Mouse (Mus musculus) T-helper 1 cell (primary cell): ENCODE data around the gene Ctnna3.
"Not testable (repeated sequence)": the region's sequence is repeated elsewhere in the genome, so short reads cannot be mapped to it uniquely, and the experiment has no call there.

Experiments
- in situ Hi-C: fragments of 300-600 bp; cut with MboI, MseI; formaldehyde crosslinking; loops from one replicate; pipeline ENCODE4 v1.15.1; 2025; ENCODE audit warnings: high pct_unique_total_duplicates

The Ctnna3 gene

DNA sequence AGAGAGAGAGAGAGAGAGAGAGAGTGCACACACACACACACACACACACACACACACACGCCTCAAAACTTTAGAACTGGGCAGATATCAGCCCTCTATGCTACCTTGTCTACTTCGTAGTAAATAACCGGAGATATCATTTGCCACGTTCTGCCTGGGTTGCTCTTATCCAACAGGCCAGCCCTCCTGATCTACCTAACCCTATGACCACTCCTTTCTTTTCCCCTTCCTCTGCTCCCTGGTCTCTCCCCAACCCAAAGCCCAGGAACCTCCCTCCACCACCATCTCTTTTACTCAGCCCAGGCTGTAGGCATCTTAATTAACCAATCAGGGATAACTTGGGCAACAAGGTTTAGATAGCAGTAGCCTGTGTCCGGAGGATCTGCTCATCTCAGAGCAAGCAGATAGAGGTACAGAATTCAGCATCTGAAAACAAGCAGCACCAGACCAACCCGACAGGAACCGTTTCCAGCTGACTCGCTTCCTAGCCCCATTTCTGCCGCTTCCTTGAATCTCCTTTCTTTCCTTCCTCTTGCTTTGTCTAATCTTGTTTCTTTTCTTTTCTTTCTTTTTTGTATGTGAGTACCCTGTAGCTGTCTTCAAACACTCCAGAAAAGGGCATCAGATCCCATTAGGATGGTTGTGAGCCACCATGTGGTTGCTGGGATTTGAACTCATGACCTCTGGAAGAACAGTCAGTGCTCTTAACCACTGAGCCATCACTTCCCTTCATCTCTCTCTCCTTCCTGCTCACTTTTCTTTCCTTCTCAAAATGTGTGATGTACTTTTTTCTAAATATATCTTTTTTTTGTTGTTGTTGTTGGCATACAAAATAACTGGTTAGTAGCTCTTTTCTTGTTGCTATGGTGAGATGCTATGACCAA, 6.1 kb upstream of the Ctnna3 start:
- in situ Hi-C loops = loop anchor here (10.0 kb wide), 2 partner anchors 79 to 869 kb away; no protein-coding TSS in a partner anchor

DNA sequence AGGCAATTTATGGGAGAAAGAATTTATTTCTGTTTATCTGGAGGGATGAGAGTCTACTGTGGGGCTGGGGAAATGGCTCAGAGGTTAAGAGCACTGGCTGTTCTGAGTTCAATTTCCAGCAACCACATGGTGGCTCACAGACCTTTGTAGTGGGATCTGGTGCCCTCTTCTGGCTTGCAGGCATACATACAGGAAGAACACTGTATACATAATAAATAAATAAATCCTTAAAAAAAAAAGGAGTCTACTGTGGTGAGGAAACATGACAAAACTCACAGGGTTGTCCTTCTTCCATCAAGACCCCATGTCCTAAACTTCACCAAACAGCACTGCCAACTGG, 5.5 kb upstream of the Ctnna3 start:
- in situ Hi-C loops = loop anchor here (10.0 kb wide), 2 partner anchors 80 to 870 kb away; no protein-coding TSS in a partner anchor

GRCm38 (mm10) chr10:63427146-63427545, 2.8 kb upstream of the Ctnna3 start:
- in situ Hi-C loops = loop anchor here (10.0 kb wide), 2 partner anchors 82 to 872 kb away; no protein-coding TSS in a partner anchor

GRCm38 (mm10) chr10:63428243-63429022, 1.5 kb upstream of the Ctnna3 start:
- in situ Hi-C loops = loop anchor here (10.0 kb wide), 2 partner anchors 84 to 874 kb away; no protein-coding TSS in a partner anchor

DNA sequence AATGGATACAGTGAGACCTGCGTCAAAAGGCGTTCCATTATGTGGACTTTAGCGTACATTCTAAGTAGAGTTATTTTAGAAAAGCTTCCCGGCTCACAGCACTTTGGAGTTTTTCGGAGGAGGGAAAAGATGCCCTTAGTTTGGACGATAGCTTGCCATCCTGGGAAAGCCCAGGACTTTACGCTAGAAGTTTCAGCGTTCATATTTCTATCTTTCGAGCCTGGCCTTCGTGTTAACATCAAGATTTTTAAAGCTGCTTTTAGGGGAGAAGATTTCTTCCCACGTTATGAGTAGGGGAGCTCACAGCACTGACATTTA, 916 bp upstream of the Ctnna3 start:
- in situ Hi-C loops = loop anchor here (10.0 kb wide), 2 partner anchors 84 to 874 kb away; no protein-coding TSS in a partner anchor

DNA sequence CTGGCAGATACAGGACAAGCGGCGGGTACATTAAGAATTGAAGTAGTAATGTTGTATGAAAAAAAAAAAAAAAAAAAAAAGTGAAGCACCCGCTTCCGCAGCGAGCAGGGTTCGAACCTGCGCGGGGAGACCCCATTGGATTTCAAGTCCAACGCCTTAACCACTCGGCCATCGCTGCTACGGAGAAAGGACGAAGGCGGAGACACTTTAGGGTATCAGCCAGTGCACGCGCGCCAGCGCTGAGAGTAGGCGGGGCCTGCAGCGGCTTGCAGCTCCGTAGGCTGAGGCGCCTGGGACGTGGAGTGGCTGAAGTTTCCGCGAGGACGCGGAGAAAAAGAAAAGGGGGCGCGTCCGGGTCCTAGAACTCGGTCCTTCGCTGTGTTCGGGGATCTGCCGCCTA, 518 bp upstream of the Ctnna3 start:
- in situ Hi-C loops = loop anchor here (10.0 kb wide), 2 partner anchors 85 to 875 kb away; no protein-coding TSS in a partner anchor

DNA sequence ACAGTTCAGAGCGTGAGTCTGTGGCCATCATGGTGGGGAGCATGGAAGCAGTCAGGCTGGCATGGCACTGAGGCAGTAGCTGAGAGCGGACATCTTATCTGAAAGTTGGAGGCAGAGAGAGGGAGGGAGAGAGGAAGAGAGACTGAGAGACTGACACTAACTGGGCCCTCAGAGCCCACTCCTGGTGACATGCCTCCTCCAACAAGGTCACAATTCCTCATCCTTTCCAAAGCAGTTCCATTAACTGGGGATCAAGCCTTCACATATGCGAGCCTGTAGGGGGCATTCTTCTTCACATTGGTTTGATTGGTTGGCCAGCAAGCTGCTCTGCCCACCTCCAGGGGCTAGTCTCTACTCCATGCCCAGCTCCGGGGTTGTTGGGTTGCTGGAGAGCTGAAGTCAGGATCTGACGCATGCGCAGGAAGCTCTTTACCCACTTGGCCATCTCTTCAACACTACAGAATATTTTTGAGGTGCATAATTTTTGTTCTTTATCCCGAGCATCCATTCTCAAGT, 1.4 kb downstream of the Ctnna3 start:
- in situ Hi-C loops = no loop called here

DNA sequence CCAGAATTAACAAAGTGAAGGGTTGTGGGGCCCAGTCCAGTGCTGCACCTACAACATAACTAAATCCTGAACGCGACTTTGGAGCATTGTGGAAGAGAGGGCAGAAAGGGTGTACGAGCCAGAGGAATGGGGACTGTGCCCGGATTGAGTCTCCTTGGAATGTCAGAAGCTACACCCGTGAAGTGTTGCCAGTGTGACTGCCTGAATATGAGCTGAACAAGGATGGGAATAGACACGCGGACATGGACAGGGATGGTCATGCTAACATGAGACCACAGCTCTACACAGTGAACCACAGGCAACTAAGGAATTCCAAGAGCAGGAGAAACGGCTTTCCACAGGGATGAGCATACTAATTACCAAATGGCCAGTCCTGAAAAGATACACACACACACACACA, 2.2 kb downstream of the Ctnna3 start:
- in situ Hi-C loops = no loop called here

GRCm38 (mm10) chr10:63432887-63433286, 3.0 kb downstream of the Ctnna3 start:
- in situ Hi-C loops = no loop called here

GRCm38 (mm10) chr10:63438736-63439262, 8.9 kb downstream of the Ctnna3 start:
- in situ Hi-C loops = no loop called here

DNA sequence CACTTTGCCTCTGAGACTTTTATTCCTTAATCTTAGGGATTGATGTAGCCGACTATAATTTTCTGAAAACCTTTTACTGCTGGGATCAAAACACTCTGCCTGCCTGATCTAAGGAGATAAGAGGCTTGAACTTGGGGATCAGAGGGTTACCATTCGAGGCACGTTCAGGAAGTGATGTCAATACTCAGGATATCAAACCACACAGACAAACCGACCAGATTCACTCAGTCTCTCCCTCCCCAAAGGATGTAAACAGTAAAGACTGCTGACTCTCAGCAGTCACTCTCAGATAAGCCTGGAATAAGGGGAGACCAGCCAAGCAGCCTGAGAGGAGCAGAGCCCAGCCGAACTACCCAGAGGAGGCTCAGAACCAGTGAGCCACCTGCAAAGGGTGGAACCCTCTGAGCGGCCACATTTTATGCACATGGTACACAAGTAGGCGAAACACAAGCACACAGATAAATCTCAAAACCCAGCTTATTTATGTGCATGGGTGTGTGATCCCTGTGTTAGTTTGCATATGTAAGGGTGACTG, 9.9 kb downstream of the Ctnna3 start:
- in situ Hi-C loops = no loop called here

DNA sequence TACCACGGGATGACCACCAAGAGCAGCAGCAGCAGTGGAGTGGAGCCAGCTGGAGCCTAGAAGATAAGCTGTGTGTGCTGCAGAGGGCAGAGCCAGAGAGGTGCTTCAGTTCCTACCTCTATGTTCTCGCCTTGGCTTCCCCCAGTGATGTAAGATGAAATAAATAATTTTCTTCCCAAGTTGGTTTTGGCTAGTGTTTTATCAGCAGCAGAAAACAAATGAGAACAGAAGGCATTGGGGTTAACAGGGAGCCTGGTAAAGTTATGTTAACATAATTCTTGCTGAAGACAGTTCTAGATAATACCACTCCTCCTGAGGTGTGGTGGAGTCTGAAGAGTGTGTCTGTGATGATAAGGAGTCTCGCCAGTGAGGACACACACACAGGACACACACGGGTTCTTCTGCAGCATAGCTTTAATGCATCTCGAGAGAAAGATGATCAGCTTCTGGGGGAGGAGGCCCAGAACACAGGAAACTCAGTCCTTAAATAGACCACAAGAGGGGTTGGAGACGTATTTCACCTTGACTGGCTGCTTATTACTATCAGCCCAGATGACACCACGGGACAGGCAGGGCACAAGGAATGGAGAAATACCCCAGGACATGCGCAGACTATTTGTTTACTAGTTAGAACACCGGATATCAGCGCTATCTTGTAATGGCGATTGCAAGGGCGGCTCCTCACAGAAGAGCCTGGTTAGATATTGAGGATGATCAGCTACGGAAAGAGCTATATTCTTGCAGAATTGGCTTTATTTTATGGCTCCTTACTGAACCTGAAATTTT, 14.9 kb downstream of the Ctnna3 start:
- in situ Hi-C loops = not testable (repeated sequence)

GRCm38 (mm10) chr10:63453926-63454325, 24.0 kb downstream of the Ctnna3 start:
- in situ Hi-C loops = no loop called here

- in situ Hi-C loops = no loop called here
These were observed 25.4 kb downstream of the Ctnna3 start for GRCm38 (mm10) chr10:63455110-63455878.

DNA sequence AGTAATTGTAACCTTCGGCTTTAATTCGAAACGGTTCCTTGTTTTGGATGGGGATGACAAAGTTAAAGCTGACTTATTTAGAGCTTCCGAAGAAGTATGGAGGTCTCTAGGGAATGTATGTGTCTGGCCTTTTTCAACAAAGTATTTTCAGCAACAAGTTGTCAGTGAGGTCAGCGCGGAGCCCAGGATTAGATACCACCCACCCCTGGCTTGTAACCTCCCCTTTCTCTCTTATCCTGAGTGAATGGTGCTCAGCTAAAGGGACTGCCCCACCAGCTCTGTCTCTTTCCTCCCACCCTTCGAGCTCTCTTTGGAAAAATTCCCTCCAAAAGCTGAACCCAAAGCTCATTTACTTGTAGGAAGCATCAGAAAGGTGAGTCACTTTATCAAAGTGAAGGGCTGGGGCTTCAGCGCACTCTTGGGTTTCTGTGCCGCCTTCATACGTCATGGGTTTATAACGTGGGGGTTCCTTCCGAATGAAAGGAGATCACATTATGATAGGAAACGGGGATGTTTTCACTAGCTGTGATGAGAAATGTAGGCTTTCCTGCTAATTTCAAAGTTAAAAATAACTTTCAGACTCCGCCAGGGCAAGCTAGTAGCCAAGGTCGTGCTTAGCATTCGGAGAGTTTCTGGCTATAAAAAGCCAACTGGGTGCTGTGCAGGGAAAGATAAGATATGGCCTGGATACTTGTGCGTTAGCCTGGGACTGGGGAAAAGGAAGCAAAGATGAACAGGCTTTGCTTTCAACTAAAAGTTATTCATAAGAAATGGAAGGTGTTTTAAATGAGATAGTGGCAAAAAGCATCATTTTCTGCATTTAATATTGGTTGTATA, 27.6 kb downstream of the Ctnna3 start:
- in situ Hi-C loops = no loop called here

DNA sequence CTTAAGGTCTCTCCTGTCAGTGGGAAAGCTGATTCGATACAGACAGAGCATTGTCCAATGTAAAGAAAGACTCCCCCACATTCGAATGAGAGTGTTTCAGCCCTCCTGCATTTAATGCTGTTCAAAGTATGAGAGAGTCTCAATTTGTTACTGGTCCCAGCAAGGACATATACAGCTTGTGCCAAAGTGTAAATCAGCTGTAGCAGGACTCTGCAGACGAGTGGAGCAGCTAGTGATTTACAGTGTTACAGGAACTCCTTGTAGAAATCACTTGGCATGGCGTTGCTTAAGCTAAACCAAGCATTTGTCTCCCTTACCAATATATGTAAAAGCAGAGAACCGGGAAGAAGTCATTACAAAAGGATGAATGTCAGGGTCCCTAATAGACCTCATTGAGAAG, 31.0 kb downstream of the Ctnna3 start:
- in situ Hi-C loops = no loop called here

- in situ Hi-C loops = no loop called here
These were observed 42.6 kb downstream of the Ctnna3 start for GRCm38 (mm10) chr10:63472473-63472872.

DNA sequence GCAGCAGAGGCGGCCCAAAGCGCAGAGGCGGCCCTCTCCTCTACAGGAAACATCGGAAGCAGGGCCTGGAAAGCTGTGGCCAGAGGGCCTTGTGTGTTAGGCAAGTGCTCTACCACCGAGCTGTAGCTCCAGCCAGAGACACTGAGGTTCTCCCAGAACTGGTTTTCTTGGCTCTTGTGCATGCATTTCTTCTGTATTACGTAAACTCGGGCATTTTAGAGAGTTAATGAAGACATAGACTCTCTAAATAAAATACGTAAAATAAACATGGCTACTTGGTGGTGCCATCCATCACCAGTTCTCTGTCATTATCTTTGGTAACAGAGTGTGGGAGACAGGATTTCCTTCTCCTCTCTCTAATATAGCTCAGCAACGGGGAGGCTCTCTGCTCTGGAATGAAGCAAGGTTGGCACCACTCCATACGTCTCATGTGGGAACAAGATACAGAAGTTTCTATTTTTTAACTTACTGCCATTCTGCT, 46.3 kb downstream of the Ctnna3 start:
- in situ Hi-C loops = no loop called here

GRCm38 (mm10) chr10:63478946-63479345, 49.0 kb downstream of the Ctnna3 start:
- in situ Hi-C loops = no loop called here
